Mouse (Mus musculus) heart, embryonic 12.5 days (tissue): ENCODE data around the gene Sdhb. TPM values are rescaled to one million over a fixed set of nuclear protein-coding genes. Genes with fewer than 3 reads are reported as not detected.

Experiments used
- ATAC-seq: fragments of 200-750 bp; cut with Nextera tagmentation; 2 replicates; pipeline ENCODE4 v1.8.0; 2017; ENCODE audit warnings: moderate TSS enrichment, moderate library complexity; ENCODE audit not compliant: insufficient number of reproducible peaks, low FRiP score
- H3K27ac ChIP-seq: fragments of 300-500 bp; sonication (generic); 2 replicates; pipeline ENCODE4 v1.5.1; 2016; ENCODE audit warnings: mild to moderate bottlenecking, moderate library complexity; ENCODE audit not compliant: poor library complexity, severe bottlenecking
- H3K27me3 ChIP-seq: fragments of 300-500 bp; sonication (generic); replicated peaks from 2 replicates; pipeline ENCODE4 v1.6.1; 2016; ENCODE audit warnings: mild to moderate bottlenecking, moderate library complexity
- H3K36me3 ChIP-seq: fragments of 300-500 bp; sonication (generic); 2 replicates; pipeline ENCODE4 v1.6.1; 2016; ENCODE audit warnings: mild to moderate bottlenecking, moderate library complexity
- H3K4me1 ChIP-seq: fragments of 300-500 bp; sonication (generic); replicated peaks from 2 replicates; pipeline ENCODE4 v1.6.1; 2016; ENCODE audit warnings: mild to moderate bottlenecking
- H3K4me2 ChIP-seq: fragments of 300-500 bp; sonication (generic); 2 replicates; pipeline ENCODE4 v1.6.1; 2016; ENCODE audit warnings: mild to moderate bottlenecking, moderate library complexity
- H3K4me3 ChIP-seq: fragments of 300-500 bp; sonication (generic); 2 replicates; pipeline ENCODE4 v1.5.1; 2016; ENCODE audit warnings: mild to moderate bottlenecking
- H3K9ac ChIP-seq: fragments of 300-500 bp; sonication (generic); 2 replicates; pipeline ENCODE4 v1.6.1; 2016; ENCODE audit warnings: mild to moderate bottlenecking, moderate library complexity
- H3K9me3 ChIP-seq: fragments of 300-500 bp; sonication (generic); replicated peaks from 2 replicates; pipeline ENCODE4 v1.6.1; 2016; ENCODE audit warnings: mild to moderate bottlenecking, moderate library complexity
- WGBS: fragments of 180-500 bp; shearing (Covaris S2); methylation state at CpG from one replicate; pipeline ENCODE4 v1.1.7; 2016; 5-methylcytosine and 5-hydroxymethylcytosine counted together
- polyA plus RNA-seq: library from polyadenylated mRNA; unstranded; fragments of >200 nt; fragmentation: Nextera tagmentation; extraction: Ambion mirVana; gene quantifications from 2 replicates; pipeline ENCODE4 v1.2.1, GENCODE M21; 2016

Gene Sdhb
- polyA plus RNA-seq, 1 experiment from 2014 or later = 746 TPM

- peaks cover 14% of the 10 kb centered on the region for H3K4me1 ChIP-seq
- H3K4me2 ChIP-seq = no peak overlapping the region
- no peak overlapping the region for H3K9ac ChIP-seq
- H3K27ac ChIP-seq = no peak overlapping the region
- no peak overlapping the region for H3K4me3 ChIP-seq
- peaks cover 10% of the 10 kb centered on the region for H3K9me3 ChIP-seq
- H3K36me3 ChIP-seq = peaks cover 40% of the 10 kb centered on the region
- 83% methylated on average over 2 of the region's 2 CpGs for WGBS
- ATAC-seq = no peak
- no peaks in the 10 kb centered on the region for H3K27me3 ChIP-seq
Observed at GRCm38 (mm10) chr4:140981605-140982004, 20.6 kb downstream of the Sdhb start.

GRCm38 (mm10) chr4:140982808-140983207 lies 21.8 kb downstream of the Sdhb start:
- Histone ChIP-seq H3K27ac (no peak overlapping the region), H3K9me3 (peaks cover 10% of the 10 kb centered on the region), H3K4me3 (no peak overlapping the region), H3K9ac (no peak overlapping the region), H3K27me3 (no peaks in the 10 kb centered on the region), H3K4me1 (peaks cover 21% of the 10 kb centered on the region), H3K4me2 (no peak overlapping the region), H3K36me3 (peaks cover 28% of the 10 kb centered on the region)
- ATAC-seq = no peak
- WGBS = 69% methylated on average over 4 of the region's 4 CpGs

GRCm38 (mm10) chr4:140983442-140983841 lies 22.4 kb downstream of the Sdhb start:
- H3K4me2 ChIP-seq = no peak overlapping the region
- H3K9me3 ChIP-seq = peaks cover 10% of the 10 kb centered on the region
- no peak overlapping the region for H3K27ac ChIP-seq
- H3K4me3 ChIP-seq = no peak overlapping the region
- H3K27me3 ChIP-seq = no peaks in the 10 kb centered on the region
- ATAC-seq = no peak
- peaks cover 26% of the 10 kb centered on the region for H3K4me1 ChIP-seq
- H3K9ac ChIP-seq = 0 out of 2 replicates have a peak overlapping the region, but pooled peaks have one; percentile 0
- H3K36me3 ChIP-seq = peaks cover 21% of the 10 kb centered on the region
- WGBS = 9% methylated on average over 9 of the region's 9 CpGs

- H3K4me3 ChIP-seq = no peak overlapping the region
- no peaks in the 10 kb centered on the region for H3K27me3 ChIP-seq
- H3K9ac ChIP-seq = no peak overlapping the region
- H3K4me1 ChIP-seq = peaks cover 33% of the 10 kb centered on the region
- no peak overlapping the region for H3K4me2 ChIP-seq
- no peak for ATAC-seq
- WGBS = 86% methylated on average over 6 of the region's 6 CpGs
- peaks cover 10% of the 10 kb centered on the region for H3K9me3 ChIP-seq
- peaks cover 10% of the 10 kb centered on the region for H3K36me3 ChIP-seq
- no peak overlapping the region for H3K27ac ChIP-seq
Observed at GRCm38 (mm10) chr4:140984544-140984943, 23.5 kb downstream of the Sdhb start.

GRCm38 (mm10) chr4:140986024-140986710 lies 25.2 kb downstream of the Sdhb start:
- Histone ChIP-seq H3K27me3 (no peaks in the 10 kb centered on the region), H3K4me1 (peaks cover 33% of the 10 kb centered on the region), H3K9me3 (peaks cover 5% of the 10 kb centered on the region), H3K4me2 (peak overlapping the region; percentile 84), H3K36me3 (no peaks in the 10 kb centered on the region), H3K4me3 (peak overlapping the region; percentile 88), H3K9ac (peak overlapping the region; percentile 91; the same call in 1 of the 2 replicates), H3K27ac (no peak overlapping the region)
- 28% methylated on average over 15 of the region's 15 CpGs for WGBS
- no peak for ATAC-seq

GRCm38 (mm10) chr4:140986711-140987395 lies 25.9 kb downstream of the Sdhb start, which contains the start of gene Atp13a2:
TSS of gene Atp13a2 (plus strand) at chr4:140986873.
- Histone ChIP-seq H3K4me1 (peaks cover 33% of the 10 kb centered on the region), H3K9me3 (no peaks in the 10 kb centered on the region), H3K36me3 (peaks cover under 1% of the 10 kb centered on the region; the same call in 1 of the 2 replicates), H3K27ac (no peak within 1 kb of the TSS), H3K9ac (peak within 1 kb of the TSS; percentile 91), H3K27me3 (no peaks in the 10 kb centered on the region), H3K4me2 (peak within 1 kb of the TSS; percentile 84), H3K4me3 (peak within 1 kb of the TSS; percentile 88)
- peak; percentile 83 for ATAC-seq
- under 1% methylated on average over 57 of the region's 58 CpGs for WGBS

GRCm38 (mm10) chr4:140987476-140987875 lies 26.5 kb downstream of the Sdhb start:
- ATAC-seq = no peak; the same call in 1 of the 2 replicates
- H3K27me3 ChIP-seq = no peaks in the 10 kb centered on the region
- peaks cover 7% of the 10 kb centered on the region for H3K36me3 ChIP-seq
- 18% methylated on average over 7 of the region's 7 CpGs for WGBS
- H3K27ac ChIP-seq = no peak overlapping the region
- H3K9me3 ChIP-seq = no peaks in the 10 kb centered on the region
- H3K4me3 ChIP-seq = peak overlapping the region; percentile 88
- peaks cover 33% of the 10 kb centered on the region for H3K4me1 ChIP-seq
- H3K9ac ChIP-seq = peak overlapping the region; percentile 91
- H3K4me2 ChIP-seq = peak overlapping the region; percentile 84

GRCm38 (mm10) chr4:140988706-140989290 lies 27.8 kb downstream of the Sdhb start:
- Histone ChIP-seq H3K9me3 (no peaks in the 10 kb centered on the region), H3K4me1 (peaks cover 24% of the 10 kb centered on the region), H3K9ac (no peak overlapping the region; the same call in 1 of the 2 replicates), H3K27ac (no peak overlapping the region), H3K36me3 (peaks cover 18% of the 10 kb centered on the region), H3K27me3 (no peaks in the 10 kb centered on the region), H3K4me2 (no peak overlapping the region), H3K4me3 (no peak overlapping the region)
- no peak for ATAC-seq
- WGBS = 69% methylated on average over 7 of the region's 7 CpGs

- WGBS = 91% methylated on average over 14 of the region's 14 CpGs
- no peak for ATAC-seq
- Histone ChIP-seq H3K27ac (no peak overlapping the region), H3K4me2 (no peak overlapping the region), H3K4me1 (peaks cover 24% of the 10 kb centered on the region), H3K9me3 (no peaks in the 10 kb centered on the region), H3K4me3 (no peak overlapping the region), H3K27me3 (no peaks in the 10 kb centered on the region), H3K9ac (no peak overlapping the region), H3K36me3 (peaks cover 25% of the 10 kb centered on the region)
Observed at GRCm38 (mm10) chr4:140989447-140989846, 28.4 kb downstream of the Sdhb start.

GRCm38 (mm10) chr4:140992215-140992614 lies 31.2 kb downstream of the Sdhb start:
- Histone ChIP-seq H3K9me3 (no peaks in the 10 kb centered on the region), H3K36me3 (peaks cover 53% of the 10 kb centered on the region)

GRCm38 (mm10) chr4:140993846-140994245 lies 32.8 kb downstream of the Sdhb start:
- WGBS = 89% methylated on average over 8 of the region's 8 CpGs
- peaks cover 2% of the 10 kb centered on the region; the same call in 1 of the 2 replicates for H3K4me1 ChIP-seq
- ATAC-seq = no peak
- no peak overlapping the region for H3K4me2 ChIP-seq
- no peaks in the 10 kb centered on the region for H3K9me3 ChIP-seq
- H3K36me3 ChIP-seq = peaks cover 66% of the 10 kb centered on the region
- no peak overlapping the region for H3K27ac ChIP-seq
- H3K4me3 ChIP-seq = no peak overlapping the region
- H3K27me3 ChIP-seq = no peaks in the 10 kb centered on the region
- no peak overlapping the region for H3K9ac ChIP-seq

More at GRCm38 (mm10) chr4:140992215-140992614, 31.2 kb downstream of the Sdhb start:
- ATAC-seq = no peak
- H3K9ac ChIP-seq = no peak overlapping the region
- H3K27me3 ChIP-seq = no peaks in the 10 kb centered on the region
- peaks cover 18% of the 10 kb centered on the region for H3K4me1 ChIP-seq
- no peak overlapping the region for H3K4me3 ChIP-seq
- H3K27ac ChIP-seq = no peak overlapping the region
- no peak overlapping the region for H3K4me2 ChIP-seq
- 86% methylated on average over 20 of the region's 20 CpGs for WGBS
